Mouse (Mus musculus): ENCODE measurements around the gene Rnf150.

Rnf150 gene

DNA sequence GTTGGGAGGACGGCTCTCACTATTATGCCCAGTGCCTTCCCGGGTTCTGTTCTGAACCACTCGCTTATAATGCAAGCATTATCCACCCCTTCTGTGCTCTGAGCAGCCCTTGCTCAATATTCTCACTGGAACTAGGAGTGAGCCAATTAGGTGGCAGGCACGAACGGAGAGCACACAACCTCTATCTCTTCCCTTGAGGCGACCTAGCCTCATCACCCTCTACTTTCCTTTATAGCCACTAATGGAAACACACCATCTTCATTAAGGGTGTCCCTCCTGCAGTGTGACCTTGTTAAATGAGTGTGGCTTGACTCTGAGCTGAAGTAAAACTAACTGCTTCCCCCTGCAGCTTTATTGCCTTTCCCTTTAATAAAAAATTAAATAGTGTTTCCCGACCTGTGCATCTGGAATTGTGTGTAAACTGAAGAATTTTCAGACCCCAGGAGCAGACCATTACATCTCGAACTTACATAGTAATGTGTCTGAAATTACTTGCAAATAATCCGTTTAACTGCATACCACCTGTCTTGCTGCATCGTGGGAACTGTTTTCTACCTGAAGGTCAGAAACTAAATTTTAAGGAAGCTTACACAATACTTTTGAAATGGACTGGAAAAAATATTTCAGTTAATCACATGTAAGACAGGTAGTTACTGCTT is 26.0 kb downstream of the Rnf150 start:
- DNase-seq (ENCODE audit: low read depth, low spot score) = no peak

DNA sequence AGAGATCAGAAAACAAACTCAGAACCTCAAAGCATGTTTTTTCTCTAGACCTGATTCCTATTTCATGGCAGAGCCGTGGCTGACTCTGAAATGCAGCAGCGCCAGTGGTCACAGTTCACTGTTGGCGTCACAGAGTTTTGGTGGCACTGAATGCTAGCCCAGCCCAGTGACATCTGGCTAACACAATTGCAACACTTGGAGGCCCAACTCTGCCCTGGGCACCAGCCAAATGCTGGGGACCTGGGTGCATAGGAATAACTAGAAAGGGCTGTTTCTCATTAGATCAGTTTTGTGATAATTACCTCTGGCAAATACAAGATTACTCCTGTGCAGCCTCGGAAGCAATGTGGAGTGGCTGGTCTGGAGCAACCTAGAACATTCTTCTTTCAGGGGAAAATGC is 31.9 kb downstream of the Rnf150 start:
- no peak for DNase-seq (ENCODE audit: low read depth, low spot score)

DNA sequence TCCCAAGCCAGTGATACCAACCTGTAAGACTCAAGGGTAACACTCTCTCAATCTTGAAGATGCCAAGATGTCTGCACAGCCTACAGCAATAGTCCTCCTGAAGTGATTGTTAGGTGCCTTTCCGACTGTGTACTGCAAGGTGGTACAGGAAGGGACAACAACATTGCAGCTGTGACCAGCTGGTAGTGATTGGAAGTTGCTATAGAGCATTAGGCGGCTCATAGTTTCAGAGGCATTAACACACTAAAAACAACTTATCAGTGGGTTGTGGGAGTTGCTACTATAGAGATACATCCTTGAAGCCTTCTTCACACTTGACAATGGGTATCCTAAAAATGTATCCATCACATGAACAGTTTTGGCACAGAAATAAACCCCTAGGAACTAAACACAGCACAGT is 33.6 kb downstream of the Rnf150 start:
- no peak for DNase-seq (ENCODE audit: low read depth, low spot score)

DNA sequence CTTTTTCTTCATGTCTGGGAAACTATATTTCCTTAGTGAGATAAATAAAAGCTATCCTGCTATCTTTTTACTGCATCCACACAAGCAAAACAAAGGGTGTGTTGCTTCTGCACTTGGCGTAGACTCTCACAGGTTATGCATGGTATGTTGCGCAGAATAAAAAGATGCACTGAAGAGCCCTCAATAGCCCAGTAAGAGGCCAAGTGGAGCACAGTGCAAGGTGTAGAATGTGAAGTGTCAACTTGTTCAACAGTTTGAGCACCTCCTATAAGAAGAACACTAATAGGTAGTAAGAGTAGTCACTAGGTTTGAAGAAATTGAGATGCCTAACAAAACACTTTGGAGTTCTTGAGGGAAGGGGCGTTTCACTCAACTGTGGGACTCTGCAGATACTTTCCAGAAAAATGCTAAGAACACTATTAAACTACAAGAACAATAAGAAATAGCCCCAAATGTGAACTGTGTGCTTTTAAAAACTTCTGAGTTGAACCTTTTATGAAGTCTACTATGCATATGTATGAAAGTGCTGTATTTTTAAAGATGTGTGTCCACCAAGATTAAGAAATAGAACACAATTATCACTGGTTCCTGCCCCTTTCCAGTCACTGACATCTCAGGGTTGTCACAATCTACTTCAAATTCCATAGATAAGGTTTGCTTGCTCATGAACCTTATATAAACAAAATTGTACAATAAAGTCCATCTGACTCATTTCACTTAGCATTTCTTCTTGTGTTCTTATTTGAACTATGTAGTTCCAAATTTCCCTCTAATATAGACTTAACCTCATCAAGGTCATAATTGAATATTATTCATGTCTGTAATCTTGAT is 34.7 kb downstream of the Rnf150 start:
- DNase-seq (ENCODE audit: low read depth, low spot score) = no peak

DNA sequence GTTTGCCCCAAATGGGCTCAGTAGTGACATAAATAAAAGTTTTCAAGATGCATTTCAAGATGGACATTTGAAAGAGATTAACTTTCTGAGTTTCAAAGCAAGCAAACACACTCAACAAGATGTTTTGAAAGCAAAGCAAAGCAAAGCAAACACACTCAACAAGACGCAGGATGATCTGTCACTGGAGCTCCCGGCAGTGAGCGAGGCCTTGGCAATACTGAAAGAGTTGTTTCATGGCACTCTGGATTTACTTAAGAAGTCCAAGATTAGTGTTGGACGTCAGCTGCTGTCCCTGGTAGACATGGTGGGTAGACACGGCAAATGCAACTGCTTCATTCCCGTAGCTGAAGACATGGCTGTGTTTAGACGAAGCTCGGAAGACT is 35.3 kb downstream of the Rnf150 start:
- no peak for DNase-seq (ENCODE audit: low read depth, low spot score)

DNA sequence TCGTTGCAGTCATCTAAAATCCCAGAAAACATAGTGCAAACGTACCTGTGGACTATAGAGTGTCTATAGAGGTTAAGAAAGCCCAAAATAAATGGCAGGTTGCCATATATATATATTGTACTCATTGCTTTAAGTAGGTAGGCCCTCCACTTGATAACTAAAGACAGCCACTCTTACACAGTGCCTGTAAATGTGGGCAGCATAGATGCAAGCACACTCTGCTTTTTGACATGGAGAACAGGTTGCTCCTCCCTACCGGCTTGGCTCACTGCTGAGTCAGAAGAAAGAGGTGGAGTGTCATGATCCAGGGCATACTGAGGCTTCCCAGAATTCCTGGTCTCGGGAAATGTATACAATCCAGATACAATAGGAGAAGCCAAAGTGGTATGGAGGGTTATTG is 37.8 kb downstream of the Rnf150 start:
- DNase-seq (ENCODE audit: low read depth, low spot score) = no peak

DNA sequence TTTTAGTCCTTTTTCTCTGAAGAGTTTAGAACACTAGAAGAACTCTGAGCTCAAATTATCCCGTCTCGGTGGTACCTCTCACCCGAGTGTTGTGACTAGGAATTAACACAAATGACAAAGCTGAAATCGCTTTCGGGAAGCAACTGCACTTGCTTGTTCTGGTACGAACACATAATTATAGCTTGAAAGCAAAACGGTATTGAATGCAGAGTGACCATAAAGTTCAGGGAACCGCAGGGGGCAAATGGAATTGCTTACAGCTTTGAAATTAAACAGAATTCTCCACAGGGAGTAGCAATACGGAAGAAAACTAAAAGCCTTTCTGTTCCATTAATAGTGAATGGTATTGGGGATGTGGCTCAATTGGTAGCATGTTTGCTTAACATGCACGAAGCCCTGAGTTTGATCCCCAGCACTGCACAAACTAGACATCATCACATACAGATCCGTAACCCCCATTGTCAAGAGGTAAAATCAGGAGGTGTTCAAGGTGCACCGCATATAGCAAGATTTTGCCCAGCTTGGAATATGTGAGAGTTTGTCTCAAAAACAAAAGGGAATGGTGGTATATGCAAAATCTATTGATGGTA is 38.5 kb downstream of the Rnf150 start:
- no peak for DNase-seq (ENCODE audit: low read depth, low spot score)

DNA sequence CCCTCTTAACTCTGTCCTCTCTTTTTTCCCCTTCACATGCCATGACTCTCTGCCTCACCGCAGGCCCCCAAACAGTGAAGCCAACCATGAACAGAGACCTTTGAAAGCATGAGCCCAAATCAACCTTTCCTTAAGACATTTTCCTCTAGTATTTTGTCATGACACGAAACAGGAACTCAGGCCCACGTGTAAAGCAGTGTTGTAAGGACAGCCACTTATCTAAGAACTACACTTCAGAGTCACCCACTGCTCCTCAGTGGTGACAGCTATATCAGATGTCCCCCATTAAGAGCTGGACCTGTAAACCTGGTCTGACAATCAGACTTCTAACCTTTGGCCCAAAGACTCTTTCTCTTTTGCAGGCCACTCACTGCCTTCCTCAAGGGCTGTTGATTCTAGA is 40.3 kb downstream of the Rnf150 start:
- DNase-seq (ENCODE audit: low read depth, low spot score) = no peak

DNA sequence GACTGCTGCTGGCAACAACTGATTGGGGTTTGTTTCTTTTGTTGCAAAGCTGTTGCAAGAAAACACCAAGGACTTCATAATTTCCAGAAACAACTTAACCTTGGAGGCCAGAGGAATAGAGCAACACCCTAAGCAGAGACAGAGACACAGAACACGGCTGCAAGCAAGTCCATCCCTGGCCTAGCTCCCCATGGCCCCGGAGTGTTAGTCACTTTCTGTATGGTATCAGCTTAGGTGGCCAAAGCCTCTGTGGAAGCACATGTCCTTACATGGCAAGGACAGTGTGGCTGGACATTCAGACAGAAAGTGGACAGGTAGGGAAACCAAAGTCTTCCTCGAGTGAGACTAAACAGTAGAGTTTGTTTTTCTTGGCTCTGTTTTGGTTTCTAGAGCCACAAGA is 44.1 kb downstream of the Rnf150 start:
- no peak for DNase-seq (ENCODE audit: low read depth, low spot score)

DNA sequence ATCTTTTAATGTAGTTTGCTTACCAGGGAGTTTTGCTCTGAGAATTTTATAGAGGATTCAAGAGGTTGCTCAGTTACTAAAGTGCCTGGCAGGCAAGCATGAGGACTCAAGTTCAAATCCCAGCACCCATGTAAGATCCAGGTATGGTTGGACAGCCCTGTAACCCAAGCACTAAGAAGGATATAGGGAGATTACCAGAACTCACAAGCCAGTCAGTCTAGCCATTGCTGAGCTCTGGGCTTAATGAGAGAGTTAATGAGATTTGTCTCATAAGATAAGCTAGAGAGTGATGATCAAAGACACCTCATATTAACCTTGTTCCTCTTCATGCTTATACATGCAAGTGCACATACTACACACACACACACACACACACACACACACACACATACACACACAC is 48.3 kb downstream of the Rnf150 start:
- DNase-seq (ENCODE audit: low read depth, low spot score) = no peak

DNA sequence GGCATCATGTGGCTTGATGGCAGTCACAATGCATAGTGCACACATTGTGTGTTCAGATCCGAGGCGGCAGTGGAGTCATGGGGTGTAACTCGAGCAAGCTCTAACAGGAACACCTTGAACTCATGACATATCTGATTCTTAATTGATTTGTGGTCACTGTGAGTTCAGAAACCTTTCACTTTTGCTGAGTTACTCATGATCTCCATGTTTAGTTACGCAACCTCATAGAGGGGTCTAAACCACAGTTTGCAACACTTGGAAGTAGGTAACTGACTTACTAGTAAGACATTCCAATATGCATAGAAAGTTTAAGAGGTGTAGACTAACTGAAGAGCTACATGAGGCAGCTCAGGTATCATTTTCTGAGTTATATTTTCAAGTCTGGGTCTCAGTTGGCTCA is 49.1 kb downstream of the Rnf150 start:
- DNase-seq (ENCODE audit: low read depth, low spot score) = no peak

DNA sequence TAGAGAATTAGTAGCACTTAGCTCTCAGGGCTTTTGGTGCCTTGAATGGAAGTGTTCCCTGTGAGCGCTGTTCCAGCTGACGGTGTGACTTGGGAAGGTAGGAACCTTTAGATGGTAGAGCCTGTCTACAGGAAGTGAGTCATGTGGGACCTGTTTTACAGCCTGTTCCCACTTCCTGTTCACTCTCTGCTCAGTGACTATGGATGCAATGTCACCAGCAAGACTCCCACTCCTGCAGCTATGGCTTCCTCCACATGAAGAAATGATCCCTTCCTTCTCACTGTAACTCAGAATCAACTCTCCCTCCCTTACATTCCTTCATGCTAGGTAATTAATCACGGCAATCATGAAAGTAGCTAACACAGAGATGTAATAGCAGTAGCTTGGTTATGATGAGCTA is 51.4 kb downstream of the Rnf150 start:
- DNase-seq (ENCODE audit: low read depth, low spot score) = no peak

DNA sequence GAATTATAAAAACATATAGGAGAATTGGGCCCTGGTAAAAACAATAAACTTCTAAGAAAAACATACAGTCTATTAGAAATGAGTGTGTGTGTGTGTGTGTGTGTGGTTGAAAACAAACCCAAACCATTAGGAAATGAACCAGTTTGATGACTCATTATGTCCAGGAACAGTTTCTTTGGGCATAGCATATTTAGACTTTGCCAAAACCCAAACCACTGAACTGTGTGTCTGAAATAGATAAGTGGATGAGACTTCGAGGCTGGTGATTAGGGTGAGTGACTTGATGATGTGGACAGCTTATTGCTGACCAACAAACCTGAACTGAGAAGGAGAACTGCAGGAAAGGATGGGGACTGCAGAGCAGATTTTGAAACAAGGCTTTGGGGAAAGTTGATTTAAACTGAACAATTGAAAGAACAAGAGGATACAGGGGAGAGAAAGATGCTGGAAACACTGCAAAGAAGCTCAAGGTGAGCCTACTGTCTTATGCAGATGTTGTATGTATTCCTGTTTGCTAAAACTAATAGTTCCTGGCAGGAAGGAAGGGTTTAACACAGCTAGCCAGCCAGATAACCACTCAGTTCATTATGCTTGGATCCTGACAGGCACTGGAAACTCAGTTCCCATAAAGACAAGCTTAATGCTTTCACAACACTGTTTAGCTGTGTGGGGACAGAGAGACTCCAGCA is 53.8 kb downstream of the Rnf150 start:
- no peak for DNase-seq (ENCODE audit: low read depth, low spot score)

DNA sequence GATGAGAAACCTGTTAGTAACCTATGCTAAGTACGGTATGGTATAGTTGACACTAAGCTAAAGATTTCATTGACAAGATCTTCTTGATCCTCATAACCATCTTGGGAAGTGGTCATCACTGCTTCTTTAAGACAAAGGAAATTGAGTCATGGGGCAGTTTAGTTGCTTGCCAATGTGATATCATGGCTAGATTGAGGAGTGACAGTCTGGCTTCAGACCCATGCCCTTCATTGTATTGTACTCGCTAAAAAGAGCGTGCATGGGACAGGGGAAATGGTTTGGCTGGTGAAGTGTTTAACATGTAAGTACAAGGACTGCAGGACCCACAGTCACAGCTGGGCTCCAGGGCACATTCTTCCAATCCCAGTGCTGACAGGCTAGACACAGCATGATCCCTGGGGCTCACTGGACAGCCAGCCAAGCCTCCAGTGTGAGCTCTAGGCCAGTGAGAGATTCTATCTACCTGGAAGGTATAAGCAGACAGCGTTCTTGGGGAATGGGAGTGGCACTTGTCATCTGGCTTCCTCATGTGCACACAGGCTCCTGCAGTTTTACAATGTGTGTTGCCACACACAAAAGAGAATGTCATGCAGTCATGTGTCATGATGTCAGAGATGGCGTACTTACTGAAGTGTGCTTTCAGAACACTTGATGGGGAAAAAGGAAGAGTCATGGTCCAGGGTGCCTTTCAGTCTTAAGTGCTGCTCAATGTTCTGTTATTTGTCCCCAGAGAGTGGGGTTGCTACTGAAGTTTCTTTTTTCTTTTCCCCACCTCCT is 54.6 kb downstream of the Rnf150 start:
- DNase-seq (ENCODE audit: low read depth, low spot score) = no peak

DNA sequence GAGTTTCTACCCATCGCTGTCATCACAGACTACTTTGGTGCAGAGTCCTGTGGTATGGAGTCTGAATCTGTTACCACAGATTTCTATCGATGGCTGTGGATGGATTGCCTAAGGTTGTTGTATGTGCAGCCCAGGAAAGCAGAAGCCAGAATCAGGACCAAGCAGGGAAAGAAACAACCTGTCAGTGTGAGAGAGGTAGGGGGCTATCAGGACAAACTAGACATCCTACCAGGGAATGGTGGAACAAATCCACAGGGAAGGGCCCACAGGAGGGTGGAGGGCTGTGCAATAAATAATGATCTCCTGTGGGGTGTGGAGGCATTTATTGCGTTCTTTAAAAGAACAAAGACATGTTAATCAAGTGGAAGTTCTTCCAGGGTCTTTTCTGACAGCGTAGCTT is 56.5 kb downstream of the Rnf150 start:
- DNase-seq (ENCODE audit: low read depth, low spot score) = peak; percentile 6

DNA sequence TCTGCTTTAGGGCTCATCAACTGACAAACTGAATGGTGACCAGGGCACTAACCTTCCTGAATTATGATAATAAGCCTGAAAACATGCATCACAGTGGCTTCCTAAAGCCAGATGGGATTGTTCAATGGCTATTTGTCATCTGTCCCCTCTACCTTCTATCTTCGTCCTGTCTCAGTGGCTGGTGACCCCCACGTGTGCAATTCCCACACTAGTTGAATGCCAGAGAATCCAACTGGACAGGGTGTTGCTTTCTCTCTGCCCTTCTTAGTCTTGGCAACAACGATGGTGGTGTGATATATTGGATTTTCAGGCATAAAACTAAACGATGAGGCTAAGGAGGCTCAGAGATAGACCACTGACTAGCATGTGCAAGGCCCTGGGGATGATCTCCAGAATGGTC is 57.0 kb downstream of the Rnf150 start:
- DNase-seq (ENCODE audit: low read depth, low spot score) = no peak

DNA sequence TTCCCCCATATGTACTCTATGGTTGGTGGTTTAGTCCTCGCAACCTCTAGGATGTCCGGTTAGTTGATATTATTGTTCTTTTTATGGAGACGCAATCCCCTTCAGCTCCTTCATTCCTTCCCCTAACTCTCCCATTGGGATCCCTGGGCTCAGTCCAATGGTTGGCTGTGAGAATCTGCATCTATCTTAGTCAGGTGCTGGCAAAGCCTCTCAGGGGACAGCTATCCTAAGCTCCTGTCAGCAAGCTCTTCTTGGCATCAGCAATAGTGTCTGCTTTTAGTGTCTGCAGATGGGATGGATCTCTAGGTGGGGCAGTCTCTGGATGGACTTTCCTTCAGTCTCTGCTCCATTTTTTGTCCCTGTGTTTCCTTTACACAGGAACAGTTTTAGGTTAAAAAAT is 62.1 kb downstream of the Rnf150 start:
- DNase-seq (ENCODE audit: low read depth, low spot score) = no peak

DNA sequence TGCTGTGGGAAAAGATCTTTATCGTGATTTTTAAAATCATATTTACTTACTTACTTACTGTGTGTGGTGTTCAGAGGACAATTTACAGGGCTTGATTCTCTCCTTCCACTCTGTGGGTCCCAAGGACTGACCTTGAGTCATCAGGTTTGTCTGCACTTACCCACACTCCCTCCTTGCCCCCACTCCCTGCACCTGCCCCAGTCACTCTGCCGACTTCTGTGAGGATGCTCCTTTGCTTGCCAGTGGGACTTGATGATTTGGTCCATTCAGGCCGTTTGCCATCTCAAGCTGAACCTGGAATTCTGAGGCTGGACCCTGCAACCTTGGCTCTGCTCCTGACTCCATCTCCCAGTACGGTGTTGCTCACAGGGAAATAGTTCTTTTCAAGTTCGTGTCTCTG is 63.4 kb downstream of the Rnf150 start:
- no peak for DNase-seq (ENCODE audit: low read depth, low spot score)

DNA sequence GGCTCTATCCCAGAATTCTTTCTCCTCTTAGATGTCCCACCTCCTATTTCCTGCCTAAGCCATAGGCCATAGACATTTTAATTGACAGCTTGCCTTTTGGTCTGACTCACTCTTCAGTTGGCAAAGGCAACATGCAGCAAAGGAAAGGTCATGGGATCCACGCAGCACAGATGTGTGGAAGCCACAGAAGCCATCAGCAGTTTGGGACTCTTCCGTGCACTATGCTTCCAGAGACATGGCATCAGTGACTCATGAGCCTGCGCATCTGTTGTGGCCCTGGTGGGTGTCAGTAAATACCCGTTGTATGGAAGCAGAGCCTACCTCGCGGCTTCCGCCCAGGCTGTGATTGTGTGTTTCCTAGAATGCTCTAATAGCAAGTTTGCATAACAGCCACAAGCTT is 68.4 kb downstream of the Rnf150 start:
- DNase-seq (ENCODE audit: low read depth, low spot score) = no peak

DNA sequence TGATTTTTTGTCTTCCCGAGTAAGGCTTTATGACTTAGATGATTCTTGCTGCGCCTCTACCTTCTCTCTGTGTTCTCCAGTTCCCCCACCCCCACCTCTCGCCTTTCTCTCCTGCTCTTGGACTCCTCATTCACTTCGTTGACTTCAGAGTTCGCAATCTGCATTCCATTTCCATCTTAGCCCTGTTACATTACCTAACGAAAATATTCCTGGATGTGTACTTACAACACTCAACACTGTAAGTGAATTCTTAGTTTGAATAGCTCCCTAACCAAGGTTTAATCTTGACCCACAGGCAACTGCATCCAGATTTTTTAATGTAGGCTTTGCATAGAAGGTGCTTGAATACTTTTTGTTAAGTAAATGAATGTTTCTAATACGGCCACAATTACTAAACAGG is 73.0 kb downstream of the Rnf150 start:
- DNase-seq (ENCODE audit: low read depth, low spot score) = no peak

DNA sequence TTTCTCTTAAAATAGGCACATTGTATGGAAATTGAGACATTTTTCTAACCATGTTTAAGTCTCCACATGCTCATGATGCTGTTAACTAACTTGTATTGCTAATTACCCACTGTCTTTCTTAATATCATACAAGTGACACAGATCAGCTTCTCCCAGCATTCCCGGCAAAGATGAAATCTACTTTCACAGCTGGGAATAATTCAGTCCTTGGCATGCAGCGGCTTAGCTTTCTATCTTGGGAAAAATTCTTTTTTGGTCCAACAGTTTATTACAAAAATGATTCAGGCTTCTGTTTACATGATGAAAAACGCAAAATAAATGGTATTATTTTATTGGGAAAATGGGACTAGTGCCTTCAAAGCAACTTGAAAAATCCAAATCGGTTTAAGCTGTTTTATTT is 73.7 kb downstream of the Rnf150 start:
- no peak for DNase-seq (ENCODE audit: low read depth, low spot score)

DNA sequence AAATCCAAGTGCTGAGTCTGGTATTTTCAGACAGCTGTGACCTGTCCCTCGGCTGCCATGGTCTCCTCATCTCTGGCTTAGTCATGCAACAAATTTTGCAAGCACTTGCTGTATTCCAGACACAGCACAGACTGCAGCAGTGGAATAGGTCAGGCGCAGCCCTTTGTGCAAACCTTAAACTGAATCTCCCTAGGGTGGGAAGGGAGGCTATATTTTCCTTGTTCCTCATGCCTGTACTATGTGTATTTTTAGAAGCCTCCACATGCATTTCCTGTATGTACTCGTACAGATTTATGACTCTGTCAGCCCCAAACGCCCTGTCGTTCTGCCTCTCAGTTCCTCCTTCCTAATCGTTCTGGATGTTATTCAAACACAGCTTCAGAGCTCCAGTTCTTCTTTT is 76.8 kb downstream of the Rnf150 start:
- no peak for DNase-seq (ENCODE audit: low read depth, low spot score)
